Mouse (Mus musculus) erythroblast, embryonic 14.5 days (primary cell): ENCODE results near the gene Rbx1.

Experiments
- GATA1 ChIP-seq: IDR thresholded peaks from 2 replicates; pipeline ENCODE4 v1.6.1; 2012; ENCODE audit warnings: low read length, inconsistent platforms, mixed read lengths
- TAL1 ChIP-seq: IDR thresholded peaks from 3 replicates; pipeline ENCODE4 v1.6.1; 2012; ENCODE audit warnings: low read length, inconsistent platforms, mixed read lengths

GRCm38 (mm10) chr15:81438345-81438744 is 27.8 kb upstream of the Rbx1 start:
- TF ChIP-seq TAL1, result no peak
- TF ChIP-seq GATA1, result no peak
